Mouse (Mus musculus) lung, postnatal 0 days (tissue): ENCODE measurements around the gene Snrpa. TPM values are rescaled to one million over a fixed set of nuclear protein-coding genes. Genes with fewer than 3 reads are reported as not detected.

Experiments
- ATAC-seq: fragments of 200-750 bp; cut with Nextera tagmentation; 2 replicates; pipeline ENCODE4 v1.8.0; 2017; ENCODE audit warnings: moderate library complexity
- DNase-seq: peaks from one replicate; pipeline ENCODE4 v3.0.0-alpha.2; 2016; ENCODE audit warnings: low spot score
- H3K27ac ChIP-seq: fragments of 300-500 bp; sonication (generic); 2 replicates; pipeline ENCODE4 v1.5.1; 2014; ENCODE audit warnings: antibody characterized with exemption, mild to moderate bottlenecking, low read length, mixed read lengths
- H3K27me3 ChIP-seq: fragments of 300-500 bp; sonication (generic); replicated peaks from 2 replicates; pipeline ENCODE4 v1.6.1; 2014; ENCODE audit warnings: low read length, mixed read lengths; ENCODE audit not compliant: insufficient read depth
- H3K36me3 ChIP-seq: fragments of 300-500 bp; sonication (generic); 2 replicates; pipeline ENCODE4 v1.6.1; 2014; ENCODE audit warnings: low read length, mixed read lengths; ENCODE audit not compliant: insufficient read depth
- H3K4me1 ChIP-seq: fragments of 300-500 bp; sonication (generic); 2 replicates; pipeline ENCODE4 v1.6.1; 2014; ENCODE audit warnings: antibody characterized with exemption, low read depth, low read length, mixed read lengths; ENCODE audit not compliant: insufficient read depth
- H3K4me2 ChIP-seq: fragments of 300-500 bp; sonication (generic); replicated peaks from 2 replicates; pipeline ENCODE4 v1.6.1; 2014; ENCODE audit warnings: low read depth, mild to moderate bottlenecking, low read length, moderate library complexity, mixed read lengths
- H3K4me3 ChIP-seq: fragments of 300-500 bp; sonication (generic); 2 replicates; pipeline ENCODE4 v1.5.1; 2014; ENCODE audit warnings: low read depth, low read length
- H3K9ac ChIP-seq: fragments of 300-500 bp; sonication (generic); replicated peaks from 2 replicates; pipeline ENCODE4 v1.6.1; 2014; ENCODE audit warnings: low read depth, mild to moderate bottlenecking
- H3K9me3 ChIP-seq: fragments of 300-500 bp; sonication (generic); 2 replicates; pipeline ENCODE4 v1.6.1; 2016; ENCODE audit warnings: low read length, mixed read lengths
- CTCF ChIP-seq: IDR thresholded peaks from 2 replicates; pipeline ENCODE4 v1.5.1; 2016; ENCODE audit warnings: antibody characterized with exemption, mild to moderate bottlenecking
- EP300 ChIP-seq: IDR thresholded peaks from 2 replicates; pipeline ENCODE4 v1.6.1; 2016; ENCODE audit warnings: antibody characterized with exemption, mild to moderate bottlenecking, control low read depth
- WGBS: fragments of 180-500 bp; shearing (Covaris S2); extraction: QIAGEN DNeasy Blood & Tissue Kit; methylation state at CpG from one replicate; pipeline ENCODE4 v1.1.7; 2014; 5-methylcytosine and 5-hydroxymethylcytosine counted together
- microRNA counts: library from miRNA; unstranded; fragments of <30 nt; microRNA quantifications from one replicate; lab custom pipeline; 2015
- microRNA-seq: library from miRNA; unstranded; fragments of <30 nt; microRNA quantifications from one replicate; pipeline ENCODE4, GENCODE M21; 2016
- polyA plus RNA-seq: library from polyadenylated mRNA; unstranded; fragments of >200 nt; fragmentation: Nextera tagmentation; extraction: Ambion mirVana; gene quantifications from 2 replicates; pipeline ENCODE4 v1.2.1, GENCODE M21; 2015

Gene Snrpa
- polyA plus RNA-seq, 1 experiment from 2014 or later = 75.8 TPM

- TF ChIP-seq EP300 (no peak), CTCF (no peak)
- Histone ChIP-seq H3K27me3 (no peaks in the 10 kb centered on the region), H3K4me1 (peaks cover 12% of the 10 kb centered on the region; the same call in 1 of the 2 replicates), H3K4me3 (no peak overlapping the region), H3K36me3 (peaks cover 18% of the 10 kb centered on the region; the same call in 1 of the 2 replicates), H3K9ac (no peak overlapping the region), H3K27ac (no peak overlapping the region), H3K9me3 (no peaks in the 10 kb centered on the region), H3K4me2 (no peak overlapping the region)
- WGBS = 95% methylated on average over 9 of the region's 9 CpGs
- no peak for DNase-seq
- ATAC-seq = no peak
These were observed 37.9 kb downstream of the Snrpa start for GRCm38 (mm10) chr7:27158171-27158570.

DNA sequence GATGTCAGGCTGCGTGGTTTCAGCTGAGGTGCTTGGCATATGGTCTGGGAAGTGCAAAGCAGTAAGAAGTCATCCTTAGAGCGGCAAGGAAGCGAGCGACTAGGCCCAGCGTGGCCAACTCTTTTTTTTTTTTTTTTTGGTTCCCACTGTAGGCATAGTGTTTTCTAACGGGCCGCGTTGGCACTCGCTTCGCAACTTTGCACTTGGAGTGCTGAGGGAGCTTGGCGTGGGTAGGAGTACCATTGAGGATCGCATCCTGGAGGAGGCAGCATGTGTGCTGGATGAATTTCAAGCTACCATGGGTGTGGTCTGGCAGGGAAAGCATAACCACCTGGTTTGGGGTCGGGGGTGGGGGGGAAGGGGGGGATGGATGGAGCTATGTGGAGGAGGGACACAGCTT is 40.1 kb downstream of the Snrpa start:
- Histone ChIP-seq H3K4me1 (peaks cover 10% of the 10 kb centered on the region; the same call in 1 of the 2 replicates), H3K9ac (no peak overlapping the region), H3K27me3 (no peaks in the 10 kb centered on the region), H3K9me3 (no peaks in the 10 kb centered on the region), H3K4me3 (no peak overlapping the region), H3K36me3 (peaks cover 18% of the 10 kb centered on the region; the same call in 1 of the 2 replicates), H3K27ac (no peak overlapping the region), H3K4me2 (no peak overlapping the region)
- ATAC-seq = no peak
- no peak for DNase-seq
- TF ChIP-seq EP300 (no peak), CTCF (no peak)
- 70% methylated on average over 13 of the region's 13 CpGs for whole genome bisulfite sequencing

GRCm38 (mm10) chr7:27153205-27153764 is 42.8 kb downstream of the Snrpa start, which contains the start of gene Cyp2t4:
Gene Cyp2t4, plus strand, starts transcription at chr7:27153714.
- no peak within 1 kb of the TSS for H3K4me3 ChIP-seq
- peaks cover 7% of the 10 kb centered on the region; the same call in 1 of the 2 replicates for H3K36me3 ChIP-seq
- DNase-seq (peak; percentile 81), ATAC-seq (peak; percentile 86)
- 35% methylated on average over 10 of the region's 10 CpGs for WGBS
- H3K4me2 ChIP-seq = peak within 1 kb of the TSS; percentile 14; the same call in 1 of the 2 replicates
- no peaks in the 10 kb centered on the region for H3K4me1 ChIP-seq
- H3K9me3 ChIP-seq = no peaks in the 10 kb centered on the region
- no peak within 1 kb of the TSS for H3K9ac ChIP-seq
- H3K27me3 ChIP-seq = no peaks in the 10 kb centered on the region
- peak within 1 kb of the TSS; percentile 64 for H3K27ac ChIP-seq
- TF ChIP-seq EP300 = peak; percentile 66
- TF ChIP-seq CTCF = no peak

MicroRNAs encoded within 50 kb of the gene (microRNA counts, 519-probe panel; counts per million panel counts)
- microRNA mmu-miR-1191 (lab: Ali Mortazavi, UCI) = not detected

Small RNAs within 50 kb of the gene (microRNA-seq; reads per million reads assigned to microRNA genes)
- gene Mir1191 (1.2 reads per million), gene Mir3101 (not detected)

Other genes with a start within 250 kb of the Snrpa start
- not detected in 2 replicates for gene Cyp2a12, start 167.2 kb downstream of the Snrpa start, polyA plus RNA-seq
- 585 and 665 TPM in 2 replicates for gene Cyp2f2, start 76.4 kb downstream of the Snrpa start, polyA plus RNA-seq
- gene Cyp2t4, start 42.6 kb downstream of the Snrpa start, polyA plus RNA-seq = 0.14 TPM in 1 of 2 replicates, not detected in the other
- gene Egln2, start 29.5 kb downstream of the Snrpa start, polyA plus RNA-seq = 68.0 and 75.1 TPM in 2 replicates
- 79.6 and 82.3 TPM in 2 replicates for gene Rab4b, start 17.4 kb downstream of the Snrpa start, polyA plus RNA-seq
- 0.35 TPM in 1 of 2 replicates, not detected in the other for gene Gm21983, start 15.2 kb downstream of the Snrpa start, polyA plus RNA-seq
- 24.9 and 31.5 TPM in 2 replicates for gene Mia, start 15.1 kb downstream of the Snrpa start, polyA plus RNA-seq
- 2.5 TPM in 2 replicates for gene BC024978, start 490 bp downstream of the Snrpa start, polyA plus RNA-seq
- gene Itpkc, start 32.4 kb upstream of the Snrpa start, polyA plus RNA-seq = 2.9 and 4.1 TPM in 2 replicates
- gene Coq8b, start 36.8 kb upstream of the Snrpa start, polyA plus RNA-seq = 21.3 and 23.6 TPM in 2 replicates
- 11.6 and 11.7 TPM in 2 replicates for gene Numbl, start 62.2 kb upstream of the Snrpa start, polyA plus RNA-seq
- 99.9 and 103 TPM in 2 replicates for gene Ltbp4, start 141.4 kb upstream of the Snrpa start, polyA plus RNA-seq
- 31.1 and 31.2 TPM in 2 replicates for gene Shkbp1, start 159.7 kb upstream of the Snrpa start, polyA plus RNA-seq
- gene Gm20479, start 161.1 kb upstream of the Snrpa start, polyA plus RNA-seq = not detected in 2 replicates